Mouse (Mus musculus): ENCODE data around the gene Tcf7l1.

Tcf7l1 gene

DNA sequence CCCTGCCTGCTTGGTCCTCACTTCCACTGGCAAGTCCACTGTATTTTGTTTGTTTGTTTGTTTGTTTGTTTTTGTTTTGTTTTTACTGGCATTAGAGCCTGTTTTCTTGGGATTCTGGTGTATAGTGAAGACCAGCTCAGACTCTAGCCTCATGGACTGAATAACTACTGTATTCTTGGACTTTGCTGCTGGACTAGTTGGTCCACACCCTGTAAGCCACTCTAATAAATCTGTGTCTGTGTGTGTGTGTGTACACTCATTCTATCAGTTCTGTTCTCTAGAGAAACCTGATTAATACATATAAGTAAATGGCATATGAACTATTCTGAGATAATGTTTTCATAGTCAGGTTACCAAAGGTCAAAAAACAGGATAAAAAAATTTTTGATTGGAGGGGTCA, 198.9 kb downstream of the Tcf7l1 start:
- no peak for DNase-seq (ENCODE audit: low spot score)

DNA sequence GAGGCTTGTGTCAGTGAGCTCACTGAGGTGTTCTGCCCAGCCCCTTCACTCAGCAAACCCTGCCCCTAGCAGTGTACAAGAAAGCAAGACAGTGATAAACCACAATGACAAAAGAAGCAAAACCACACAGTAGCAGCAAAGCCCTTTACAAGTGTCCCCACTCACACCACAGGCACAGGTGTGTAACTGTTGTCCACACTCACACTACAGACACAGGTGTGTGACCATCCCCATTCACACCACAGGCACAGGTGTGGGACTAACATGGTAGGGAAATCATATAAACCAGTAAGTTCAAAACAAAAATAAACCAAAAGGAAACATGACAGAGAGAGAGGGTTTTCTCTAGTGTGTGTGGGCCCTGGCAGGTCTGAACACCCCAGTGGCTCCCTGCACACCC, 200.7 kb downstream of the Tcf7l1 start:
- no peak for DNase-seq (ENCODE audit: low spot score)

DNA sequence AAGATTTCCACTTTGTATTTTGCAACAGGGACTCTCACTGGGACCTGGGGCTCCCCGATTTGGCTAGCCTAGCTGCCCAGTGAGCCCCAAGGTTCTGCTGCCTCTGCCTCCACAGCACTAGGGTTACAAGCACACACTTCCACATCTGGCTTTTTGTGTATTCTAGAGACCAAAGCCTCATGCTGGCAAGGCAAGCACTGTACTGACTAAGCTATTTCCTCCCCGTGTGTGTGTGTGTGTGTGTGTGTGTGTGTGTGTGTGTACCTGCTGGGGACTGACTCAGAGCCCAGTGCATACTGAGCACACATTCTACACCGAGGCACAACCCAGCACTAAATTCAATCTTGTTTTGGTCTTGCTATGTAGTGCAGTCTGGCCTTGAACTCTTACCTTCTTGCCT, 202.4 kb downstream of the Tcf7l1 start:
- no peak for DNase-seq (ENCODE audit: low spot score)

DNA sequence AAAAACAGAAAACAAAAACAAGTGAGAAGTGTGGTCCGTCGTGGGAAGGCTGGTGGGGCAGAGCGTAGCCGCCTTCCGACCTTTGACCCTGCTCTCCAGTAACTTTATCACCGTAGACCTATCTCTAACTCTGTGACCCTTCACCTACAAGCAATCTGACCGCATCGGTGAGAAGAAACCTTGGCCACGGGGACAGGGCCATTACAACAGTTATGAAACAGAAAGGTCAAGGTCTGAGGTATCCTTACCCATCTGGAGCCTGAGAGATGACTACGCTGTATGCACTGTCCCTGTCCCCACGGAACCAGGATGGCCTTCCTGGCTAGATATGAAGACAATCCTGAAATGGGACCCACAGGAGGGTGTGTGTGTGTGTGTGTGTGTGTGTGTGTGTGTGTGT, 204.9 kb downstream of the Tcf7l1 start:
- no peak for DNase-seq (ENCODE audit: low spot score)

DNA sequence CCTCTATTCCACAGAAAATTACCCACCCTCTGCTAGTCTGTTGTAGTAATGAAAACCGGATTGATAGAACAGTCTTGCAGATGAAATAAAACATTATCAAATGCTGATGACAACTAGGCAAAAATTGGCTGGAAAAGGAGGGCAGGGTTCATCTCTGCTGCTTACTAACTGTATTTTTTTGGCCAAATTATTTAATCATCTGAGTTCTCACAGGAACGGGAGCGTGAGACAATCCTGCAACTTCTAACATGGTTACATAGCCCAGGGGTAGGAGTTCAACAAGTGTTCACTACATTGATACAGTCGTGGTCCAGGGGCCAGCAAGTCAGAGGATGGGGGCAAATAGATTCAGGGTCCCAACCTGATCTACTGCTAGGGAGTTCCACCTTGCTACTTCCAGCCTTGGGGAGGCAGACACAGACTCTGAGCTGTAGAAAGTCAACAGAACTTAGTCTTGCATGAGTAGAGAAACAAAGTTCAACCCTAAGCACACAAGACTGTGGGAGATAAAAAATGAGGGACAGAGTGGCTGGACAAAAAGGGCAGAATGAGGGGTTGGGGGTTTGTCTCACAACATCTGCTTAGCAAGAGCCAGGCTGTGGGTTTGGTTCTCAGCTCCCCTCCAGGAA, 205.7 kb downstream of the Tcf7l1 start:
- no peak for DNase-seq (ENCODE audit: low spot score)

DNA sequence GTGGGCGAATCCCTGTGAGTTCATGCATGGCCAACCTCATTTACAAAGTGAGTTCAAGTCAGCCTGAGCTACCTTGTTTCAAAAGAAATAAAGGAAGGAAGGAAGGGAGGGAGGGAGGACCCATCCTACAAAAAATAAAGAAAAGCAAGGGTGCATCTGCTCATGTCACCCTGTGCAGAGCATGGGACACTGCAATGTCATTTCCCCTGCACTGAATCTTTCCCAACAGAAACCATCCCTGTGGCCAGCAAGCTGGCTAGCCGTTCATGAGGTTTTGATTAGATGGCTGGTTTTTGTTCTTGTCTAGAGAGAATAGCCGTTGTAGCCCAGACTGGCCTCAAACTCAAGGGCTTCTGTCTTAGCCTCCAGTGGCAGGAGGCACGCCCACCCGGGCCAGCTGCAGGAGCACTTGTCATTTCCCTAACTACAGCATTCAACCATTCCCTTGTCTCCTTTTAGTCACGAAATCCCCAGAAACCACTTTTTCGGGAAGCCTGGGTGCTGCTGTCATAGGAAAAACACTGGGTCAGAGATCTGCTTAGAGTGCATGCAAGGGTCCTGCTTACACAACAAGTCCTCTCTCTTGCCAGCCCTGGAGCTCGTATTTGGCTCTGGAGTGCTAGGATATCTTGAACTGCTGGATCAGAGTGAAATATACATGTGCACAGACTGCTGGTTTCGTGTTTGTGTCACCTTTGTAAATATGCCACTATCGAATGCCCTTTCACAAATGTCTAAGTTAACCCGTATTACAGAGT, 207.2 kb downstream of the Tcf7l1 start:
- no peak for DNase-seq (ENCODE audit: low spot score)

Data from embryo, embryonic 10 days (tissue).